Mouse (Mus musculus): ENCODE data around the gene Gm10750. TPM values are rescaled to one million over a fixed set of nuclear protein-coding genes. Genes with fewer than 3 reads are reported as not detected.
"Not testable (repeated sequence)": the region's sequence is repeated elsewhere in the genome, so short reads cannot be mapped to it uniquely, and the experiment has no call there.

The Gm10750 gene
- not detected in 2 replicates for polyA plus RNA-seq (2014; fragmentation: Nextera tagmentation; extraction: Ambion mirVana)

GRCm38 (mm10) chr2:149017137-149017536, at the start of gene Gm10750:
TSS of gene Gm10750 (minus strand) at chr2:149017237.
- WGBS, result 78% methylated on average over 5 of the region's 5 CpGs
- H3K9ac ChIP-seq (ENCODE audit: low read depth, low read length); ATAC-seq (ENCODE audit: low read depth): not testable (repeated sequence)

GRCm38 (mm10) chr2:149004826-149005225, 12.2 kb downstream of the Gm10750 start:
- H3K4me1 ChIP-seq (ENCODE audit: control insufficient read depth, insufficient read depth, low read length), result no peaks in the 10 kb centered on the region
- DNase-seq (ENCODE audit: low spot score), result no peak
- no peak overlapping the region for H3K4me3 ChIP-seq (ENCODE audit: low read depth, low read length)
- H3K9me3 ChIP-seq (ENCODE audit: control insufficient read depth, low read length), result 0 out of 2 replicates have a peak, but pooled peaks cover 5% of the 10 kb centered on the region
- no peaks in the 10 kb centered on the region for H3K36me3 ChIP-seq (ENCODE audit: control insufficient read depth, insufficient read depth, low read length)
- WGBS, result 65% methylated on average over 2 of the region's 2 CpGs
- no peak overlapping the region for H3K27ac ChIP-seq (replicated peaks; ENCODE audit: low read depth, low read length)
- ATAC-seq (ENCODE audit: low read depth), result no peak
- no peaks in the 10 kb centered on the region for H3K27me3 ChIP-seq (replicated peaks; ENCODE audit: control insufficient read depth, insufficient read depth, low read length)
- no peak overlapping the region for H3K9ac ChIP-seq (ENCODE audit: low read depth, low read length)
- no peak overlapping the region for H3K4me2 ChIP-seq (ENCODE audit: low read depth, low read length)

More at GRCm38 (mm10) chr2:149017137-149017536, at the start of gene Gm10750:
- not testable (repeated sequence) for H3K36me3 ChIP-seq (ENCODE audit: control insufficient read depth, insufficient read depth, low read length); H3K27ac ChIP-seq (replicated peaks; ENCODE audit: low read depth, low read length); H3K4me3 ChIP-seq (ENCODE audit: low read depth, low read length); DNase-seq (ENCODE audit: low spot score); H3K27me3 ChIP-seq (replicated peaks; ENCODE audit: control insufficient read depth, insufficient read depth, low read length); H3K4me1 ChIP-seq (ENCODE audit: control insufficient read depth, insufficient read depth, low read length); H3K9me3 ChIP-seq (ENCODE audit: control insufficient read depth, low read length); H3K4me2 ChIP-seq (ENCODE audit: low read depth, low read length)

DNA sequence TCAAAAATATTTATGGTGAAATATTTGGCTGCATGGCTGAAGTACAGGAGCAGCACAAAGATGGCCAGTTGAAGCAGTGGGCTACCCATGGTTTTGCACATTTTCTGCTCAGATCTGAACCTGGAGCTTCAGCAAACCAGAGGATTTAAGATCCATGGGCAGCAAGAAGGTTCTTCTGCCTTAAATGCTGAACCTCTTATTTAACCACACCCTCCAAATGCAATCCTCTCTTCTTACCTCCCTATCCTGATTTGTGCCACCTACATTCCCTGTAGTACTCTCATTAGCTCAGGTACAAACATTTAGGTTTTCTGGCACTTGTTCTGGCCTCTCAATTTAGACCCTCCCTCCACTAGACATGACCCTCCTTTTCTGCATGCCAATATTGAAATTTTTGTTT, 13.9 kb downstream of the Gm10750 start, which contains the start of gene Gm1330:
TSS of gene Gm1330 (minus strand) at position 101 of the 400 bp plus-strand sequence.
- H3K27ac ChIP-seq (replicated peaks; ENCODE audit: low read depth, low read length), result no peak within 1 kb of the TSS
- no peak within 1 kb of the TSS for H3K4me2 ChIP-seq (ENCODE audit: low read depth, low read length)
- ATAC-seq (ENCODE audit: low read depth) (no peak), DNase-seq (ENCODE audit: low spot score) (no peak)
- no peaks in the 10 kb centered on the region for H3K36me3 ChIP-seq (ENCODE audit: control insufficient read depth, insufficient read depth, low read length)
- no peaks in the 10 kb centered on the region for H3K27me3 ChIP-seq (replicated peaks; ENCODE audit: control insufficient read depth, insufficient read depth, low read length)
- no peaks in the 10 kb centered on the region for H3K4me1 ChIP-seq (ENCODE audit: control insufficient read depth, insufficient read depth, low read length)
- 0 out of 2 replicates have a peak, but pooled peaks cover 5% of the 10 kb centered on the region for H3K9me3 ChIP-seq (ENCODE audit: control insufficient read depth, low read length)
- H3K9ac ChIP-seq (ENCODE audit: low read depth, low read length), result no peak within 1 kb of the TSS
- no peak within 1 kb of the TSS for H3K4me3 ChIP-seq (ENCODE audit: low read depth, low read length)

GRCm38 (mm10) chr2:148995133-148995532, 21.9 kb downstream of the Gm10750 start:
- WGBS, result 89% methylated on average over 2 of the region's 2 CpGs
- no peak overlapping the region for H3K4me3 ChIP-seq (ENCODE audit: low read depth, low read length)
- no peak overlapping the region for H3K27ac ChIP-seq (replicated peaks; ENCODE audit: low read depth, low read length)
- no peaks in the 10 kb centered on the region for H3K4me1 ChIP-seq (ENCODE audit: control insufficient read depth, insufficient read depth, low read length)
- DNase-seq (ENCODE audit: low spot score), result no peak
- H3K4me2 ChIP-seq (ENCODE audit: low read depth, low read length), result no peak overlapping the region
- no peak overlapping the region for H3K9ac ChIP-seq (ENCODE audit: low read depth, low read length)
- no peaks in the 10 kb centered on the region for H3K9me3 ChIP-seq (ENCODE audit: control insufficient read depth, low read length)
- H3K27me3 ChIP-seq (replicated peaks; ENCODE audit: control insufficient read depth, insufficient read depth, low read length), result no peaks in the 10 kb centered on the region
- no peaks in the 10 kb centered on the region for H3K36me3 ChIP-seq (ENCODE audit: control insufficient read depth, insufficient read depth, low read length)
- ATAC-seq (ENCODE audit: low read depth), result no peak

Other genes with a start within 250 kb of the Gm10750 start
- gene Cst11, start 245.7 kb downstream of the Gm10750 start, polyA plus RNA-seq (2014; fragmentation: Nextera tagmentation; extraction: Ambion mirVana), result not detected in 2 replicates
- gene 8030411F24Rik, start 235.2 kb downstream of the Gm10750 start, polyA plus RNA-seq (2014; fragmentation: Nextera tagmentation; extraction: Ambion mirVana), result not detected in 2 replicates
- gene Cst12, start 227.9 kb downstream of the Gm10750 start, polyA plus RNA-seq (2014; fragmentation: Nextera tagmentation; extraction: Ambion mirVana), result not detected in 2 replicates
- gene Cst8, start 218.5 kb downstream of the Gm10750 start, polyA plus RNA-seq (2014; fragmentation: Nextera tagmentation; extraction: Ambion mirVana), result not detected in 2 replicates
- not detected in 2 replicates for gene Cst13, start 197.2 kb downstream of the Gm10750 start, polyA plus RNA-seq (2014; fragmentation: Nextera tagmentation; extraction: Ambion mirVana)
- not detected in 2 replicates for gene Cst9, start 182.1 kb downstream of the Gm10750 start, polyA plus RNA-seq (2014; fragmentation: Nextera tagmentation; extraction: Ambion mirVana)
- not detected in 2 replicates for gene 9230104L09Rik, start 152.2 kb downstream of the Gm10750 start, polyA plus RNA-seq (2014; fragmentation: Nextera tagmentation; extraction: Ambion mirVana)
- 548 and 591 TPM in 2 replicates for gene Cst3, start 141.5 kb downstream of the Gm10750 start, polyA plus RNA-seq (2014; fragmentation: Nextera tagmentation; extraction: Ambion mirVana)
- gene Gm1330, start 14.0 kb downstream of the Gm10750 start, polyA plus RNA-seq (2014; fragmentation: Nextera tagmentation; extraction: Ambion mirVana), result not detected in 2 replicates

Data from embryonic facial prominence, embryonic 14.5 days (tissue).